Mouse (Mus musculus) limb, embryonic 14.5 days (tissue): ENCODE measurements around the gene Lemd1. TPM values are rescaled to one million over a fixed set of nuclear protein-coding genes. Genes with fewer than 3 reads are reported as not detected.
"Not testable (repeated sequence)": the region's sequence is repeated elsewhere in the genome, so short reads cannot be mapped to it uniquely, and the experiment has no call there.

Experiments used
- ATAC-seq: fragments of 200-750 bp; cut with Nextera tagmentation; 2 replicates; pipeline ENCODE4 v1.8.0; 2017; ENCODE audit warnings: low read depth, moderate number of reproducible peaks, moderate TSS enrichment; ENCODE audit not compliant: low FRiP score
- DNase-seq: peaks from one replicate; pipeline ENCODE4 v3.0.0-alpha.2; 2015; ENCODE audit warnings: low spot score
- H3K27ac ChIP-seq: fragments of 300-500 bp; sonication (generic); replicated peaks from 2 replicates; pipeline ENCODE4 v1.5.1; 2014; ENCODE audit warnings: low read depth, mild to moderate bottlenecking, low read length, moderate library complexity, mixed read lengths
- H3K27me3 ChIP-seq: fragments of 300-500 bp; sonication (generic); 2 replicates; pipeline ENCODE4 v1.6.1; 2014; ENCODE audit warnings: low read length, mixed read lengths; ENCODE audit not compliant: control insufficient read depth, insufficient read depth
- H3K36me3 ChIP-seq: fragments of 300-500 bp; sonication (generic); 2 replicates; pipeline ENCODE4 v1.6.1; 2014; ENCODE audit warnings: mild to moderate bottlenecking, low read length, moderate library complexity, mixed read lengths; ENCODE audit not compliant: control insufficient read depth, insufficient read depth
- H3K4me1 ChIP-seq: fragments of 300-500 bp; sonication (generic); 2 replicates; pipeline ENCODE4 v1.6.1; 2014; ENCODE audit warnings: antibody characterized with exemption, low read length, mixed read lengths; ENCODE audit not compliant: control insufficient read depth, insufficient read depth
- H3K4me2 ChIP-seq: fragments of 300-500 bp; sonication (generic); replicated peaks from 2 replicates; pipeline ENCODE4 v1.6.1; 2014; ENCODE audit warnings: low read depth, mild to moderate bottlenecking, low read length, moderate library complexity; ENCODE audit not compliant: severe bottlenecking
- H3K4me3 ChIP-seq: fragments of 300-500 bp; sonication (generic); replicated peaks from 2 replicates; pipeline ENCODE4 v1.5.1; 2014; ENCODE audit warnings: low read length
- H3K9ac ChIP-seq: fragments of 300-500 bp; sonication (generic); 2 replicates; pipeline ENCODE4 v1.6.1; 2014; ENCODE audit warnings: mild to moderate bottlenecking, low read depth, low read length, moderate library complexity; ENCODE audit not compliant: severe bottlenecking
- H3K9me3 ChIP-seq: fragments of 300-500 bp; sonication (generic); 2 replicates; pipeline ENCODE4 v1.6.1; 2016; ENCODE audit warnings: low read length; ENCODE audit not compliant: control insufficient read depth
- POLR2A ChIP-seq: fragments of 200-500 bp; IDR thresholded peaks from 2 replicates; pipeline ENCODE4 v1.8.0; 2012; ENCODE audit warnings: inconsistent platforms, mild to moderate bottlenecking, moderate library complexity, borderline replicate concordance; ENCODE audit not compliant: insufficient read depth, insufficient read length; ENCODE audit errors: extremely low read depth
- WGBS: fragments of 180-500 bp; shearing (Covaris S2); extraction: QIAGEN DNeasy Blood & Tissue Kit; methylation state at CpG from one replicate; pipeline ENCODE4 v1.1.7; 2014; 5-methylcytosine and 5-hydroxymethylcytosine counted together
- polyA plus RNA-seq, 2 experiments: library from polyadenylated mRNA; depleted of rRNA in 1 of 2; stranded (reverse) in 1 of 2; unstranded in 1 of 2; fragments of >200 nt; fragmentation: Nextera tagmentation in 1 of 2; extraction: Ambion mirVana in 1 of 2; gene quantifications; 2 replicates each; pipeline versions ENCODE4 v1.2.1 to v1.2.3; 2012 to 2014

Gene Lemd1
- polyA plus RNA-seq, 2 experiments: 0.91 to 0.94 TPM

GRCm38 (mm10) chr1:132268418-132269060 is 77.3 kb downstream of the Lemd1 start:
- H3K4me1 ChIP-seq: peaks cover 3% of the 10 kb centered on the region; the same call in 1 of the 2 replicates
- H3K27ac ChIP-seq: no peak overlapping the region
- H3K36me3 ChIP-seq: no peaks in the 10 kb centered on the region
- TF ChIP-seq POLR2A: no peak
- WGBS: 32% methylated on average over 7 of the region's 7 CpGs
- DNase-seq: no peak
- ATAC-seq: no peak
- H3K4me2 ChIP-seq: no peak overlapping the region
- H3K9me3 ChIP-seq: no peaks in the 10 kb centered on the region
- no peaks in the 10 kb centered on the region for H3K27me3 ChIP-seq
- no peak overlapping the region for H3K9ac ChIP-seq
- no peak overlapping the region for H3K4me3 ChIP-seq

DNA sequence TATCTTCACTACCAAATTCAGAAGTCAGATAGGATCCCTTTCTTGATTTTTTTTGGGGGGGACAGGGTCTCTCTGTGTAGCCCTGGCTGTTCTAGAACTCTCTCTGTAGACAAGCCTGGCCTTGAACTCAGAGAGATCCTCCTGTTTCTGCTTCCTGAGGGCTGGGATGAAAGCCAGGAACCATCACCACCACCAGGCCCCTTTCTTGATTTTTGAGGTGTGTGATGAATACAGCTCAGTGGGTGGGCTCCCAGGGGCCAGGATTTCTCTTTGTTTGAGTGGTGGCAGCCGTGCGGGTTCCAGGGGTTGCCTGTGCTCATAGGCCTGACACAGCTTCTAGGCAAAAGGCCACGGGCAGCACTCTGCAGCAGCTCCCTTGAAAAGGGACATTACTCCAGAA is 80.0 kb downstream of the Lemd1 start:
- no peak overlapping the region for H3K9ac ChIP-seq
- H3K9me3 ChIP-seq: no peaks in the 10 kb centered on the region
- ATAC-seq: no peak
- no peak for DNase-seq
- H3K27ac ChIP-seq: no peak overlapping the region
- no peaks in the 10 kb centered on the region for H3K27me3 ChIP-seq
- no peak overlapping the region for H3K4me3 ChIP-seq
- no peak overlapping the region for H3K4me2 ChIP-seq
- H3K36me3 ChIP-seq: no peaks in the 10 kb centered on the region
- TF ChIP-seq POLR2A: no peak
- 87% methylated on average over 3 of the region's 3 CpGs for whole genome bisulfite sequencing
- no peaks in the 10 kb centered on the region; the same call in 1 of the 2 replicates for H3K4me1 ChIP-seq

- Histone ChIP-seq H3K27ac (no peak overlapping the region), H3K9ac (no peak overlapping the region), H3K4me1 (no peaks in the 10 kb centered on the region), H3K36me3 (no peaks in the 10 kb centered on the region), H3K4me3 (no peak overlapping the region), H3K4me2 (no peak overlapping the region), H3K27me3 (no peaks in the 10 kb centered on the region), H3K9me3 (no peaks in the 10 kb centered on the region)
- no peak for TF ChIP-seq POLR2A
- WGBS: 70% methylated on average over 3 of the region's 3 CpGs
- ATAC-seq (no peak), DNase-seq (no peak)
Measured at GRCm38 (mm10) chr1:132276694-132277093, 85.5 kb downstream of the Lemd1 start.

GRCm38 (mm10) chr1:132277124-132277523 is 85.9 kb downstream of the Lemd1 start:
- no peaks in the 10 kb centered on the region for H3K27me3 ChIP-seq
- H3K9me3 ChIP-seq: no peaks in the 10 kb centered on the region
- H3K4me1 ChIP-seq: no peaks in the 10 kb centered on the region
- no peak overlapping the region for H3K9ac ChIP-seq
- H3K27ac ChIP-seq: no peak overlapping the region
- no peak for DNase-seq
- ATAC-seq: no peak
- no peaks in the 10 kb centered on the region for H3K36me3 ChIP-seq
- H3K4me2 ChIP-seq: no peak overlapping the region
- 59% methylated on average over 6 of the region's 6 CpGs for WGBS
- no peak overlapping the region for H3K4me3 ChIP-seq
- no peak for TF ChIP-seq POLR2A

DNA sequence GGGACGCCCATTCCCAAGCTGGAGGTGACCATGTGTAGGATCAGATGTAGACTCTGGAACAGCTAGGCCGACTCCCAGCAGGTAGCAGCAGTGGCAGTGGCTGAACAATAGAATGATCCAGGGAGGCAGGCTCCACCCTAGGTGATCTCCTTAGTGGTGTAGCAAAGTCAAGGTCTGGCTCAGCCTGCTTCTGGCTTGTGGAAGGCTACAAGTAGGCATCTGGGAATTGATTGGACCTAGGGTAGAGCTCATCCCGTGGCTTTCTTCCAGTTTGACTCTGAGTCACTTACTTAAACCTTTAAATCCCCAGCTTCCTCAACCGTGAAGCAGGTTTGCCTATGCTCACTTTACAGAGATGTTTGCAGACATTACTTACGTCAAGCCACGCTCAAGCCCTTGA is 89.4 kb downstream of the Lemd1 start:
- 83% methylated on average over 6 of the region's 6 CpGs for WGBS
- H3K9me3 ChIP-seq, DNase-seq, H3K4me2 ChIP-seq, H3K4me1 ChIP-seq, H3K27me3 ChIP-seq, H3K27ac ChIP-seq, H3K9ac ChIP-seq, H3K4me3 ChIP-seq, ATAC-seq, H3K36me3 ChIP-seq: not testable (repeated sequence)

DNA sequence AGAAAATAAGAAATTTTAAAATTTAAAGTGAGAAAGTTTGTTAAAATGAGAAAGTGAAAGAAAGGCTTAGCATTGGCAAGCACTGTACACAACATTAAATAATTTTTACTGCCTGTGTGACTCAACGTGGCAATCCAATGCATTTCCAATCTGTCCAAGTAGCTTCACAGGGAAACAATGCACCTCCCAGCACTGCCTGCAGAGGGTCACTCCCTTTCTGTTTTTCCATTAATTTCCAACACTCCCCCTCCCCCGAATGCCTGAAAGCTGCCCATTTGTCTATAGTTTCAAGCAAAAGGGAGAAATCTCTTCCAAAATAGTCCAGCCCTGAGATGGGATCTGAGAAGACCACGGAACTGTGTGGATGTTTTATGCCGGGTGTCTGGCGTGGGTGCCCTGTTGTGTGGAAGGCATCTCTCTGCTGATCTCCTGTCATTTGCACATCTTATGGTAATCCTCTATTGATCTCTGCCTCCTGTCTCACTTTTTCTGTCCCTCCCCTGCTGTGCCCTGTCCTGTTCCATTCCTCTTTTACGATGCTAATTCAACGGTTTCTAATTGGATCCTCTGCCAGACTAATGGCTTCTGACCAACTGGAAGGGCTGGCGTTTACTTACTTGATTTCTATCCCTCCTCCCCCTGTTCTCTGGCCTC is 90.4 kb downstream of the Lemd1 start:
- Histone ChIP-seq H3K4me3 (no peak overlapping the region), H3K27ac (no peak overlapping the region), H3K4me1 (no peaks in the 10 kb centered on the region), H3K9me3 (no peaks in the 10 kb centered on the region), H3K4me2 (no peak overlapping the region), H3K36me3 (no peaks in the 10 kb centered on the region), H3K27me3 (no peaks in the 10 kb centered on the region), H3K9ac (no peak overlapping the region)
- no peak for TF ChIP-seq POLR2A
- WGBS: 23% methylated on average over 8 of the region's 8 CpGs
- no peak for ATAC-seq
- DNase-seq: no peak
